Mouse (Mus musculus) brown adipose tissue, adult 24 weeks (tissue): ENCODE results near the gene Zswim7. TPM values are rescaled to one million over a fixed set of nuclear protein-coding genes. Genes with fewer than 3 reads are reported as not detected.
A peak's percentile ranks its signal among the peaks of the same experiment; 100 is the strongest.
"Not testable (repeated sequence)": the region's sequence is repeated elsewhere in the genome, so short reads cannot be mapped to it uniquely, and the experiment has no call there.

ENCODE experiments used
- H3K27ac ChIP-seq: fragments of 200-500 bp; replicated peaks from 2 replicates; pipeline ENCODE4 v1.5.1; 2012; ENCODE audit warnings: low read depth, mild to moderate bottlenecking, low read length
- H3K4me1 ChIP-seq: fragments of 200-500 bp; 2 replicates; pipeline ENCODE4 v1.6.1; 2012; ENCODE audit warnings: low read length, mixed read lengths; ENCODE audit not compliant: control insufficient read depth, insufficient read depth, insufficient read length
- H3K4me3 ChIP-seq: fragments of 200-500 bp; 2 replicates; pipeline ENCODE4 v1.5.1; 2012; ENCODE audit warnings: low read depth, mild to moderate bottlenecking, low read length, moderate library complexity; ENCODE audit not compliant: insufficient read depth
- polyA plus RNA-seq: library from polyadenylated mRNA; stranded (reverse); fragments of >200 nt; gene quantifications from 2 replicates; pipeline ENCODE4 v1.2.4, GENCODE M21; 2012; ENCODE audit not compliant: missing spikeins, insufficient read depth, insufficient read length

Zswim7 gene
- 37.5 TPM in 2 replicates for polyA plus RNA-seq

DNA sequence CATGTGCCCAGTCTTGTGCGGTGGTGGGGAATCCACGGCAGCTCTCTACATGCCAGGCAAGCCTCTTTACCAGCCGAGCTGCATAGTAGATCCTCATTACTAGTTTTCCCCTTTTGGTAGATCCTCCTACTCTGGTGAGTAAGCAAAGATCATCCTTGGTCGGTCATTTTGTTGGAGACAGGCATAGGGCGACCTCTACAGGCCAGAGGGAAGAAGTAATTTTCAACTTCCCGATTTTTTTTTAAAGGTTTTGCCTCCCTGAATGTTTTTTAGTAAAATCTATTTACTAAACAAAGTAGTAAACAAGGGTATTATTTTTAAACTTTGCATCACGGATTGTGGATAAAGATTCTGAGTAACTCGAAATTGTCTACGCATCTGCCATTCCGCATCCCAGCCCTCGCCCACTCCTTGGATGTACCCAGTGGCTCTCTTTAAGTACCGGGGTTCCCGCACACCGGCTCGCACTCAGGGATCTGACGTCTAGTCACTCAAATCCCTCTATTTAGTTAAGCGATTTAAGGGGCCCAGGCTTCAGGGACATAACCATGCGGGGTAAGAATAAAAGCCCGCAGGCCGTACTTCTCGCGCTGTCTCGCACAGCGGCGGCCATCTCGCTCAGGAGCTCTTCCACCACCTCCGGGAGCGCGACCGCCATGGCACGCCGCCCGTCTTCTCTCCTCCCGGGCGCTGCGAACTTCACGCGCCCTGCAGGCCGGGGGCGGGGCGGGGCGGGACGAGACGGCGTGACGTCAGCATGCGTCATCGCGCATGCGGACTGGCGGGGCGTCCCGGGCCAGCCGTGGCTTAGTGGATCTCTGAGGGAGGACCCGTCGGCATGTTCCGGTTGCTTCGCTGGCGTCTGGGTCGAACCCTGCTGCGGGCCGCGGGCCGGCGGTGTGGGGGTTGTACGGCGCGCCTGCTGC is at the start of gene Zswim7, which contains the start of gene Ttc19:
TSS of gene Zswim7 (minus strand) at position 701 of the 926 bp plus-strand sequence.
TSS of gene Ttc19 (plus strand) at position 799 of the 926 bp plus-strand sequence.
- H3K4me3 ChIP-seq = peak within 1 kb of the TSS; percentile 96
- H3K27ac ChIP-seq = peak within 1 kb of the TSS; percentile 82
- no peaks in the 10 kb centered on the region for H3K4me1 ChIP-seq

GRCm38 (mm10) chr11:62323659-62324058 is 42.5 kb upstream of the Zswim7 start:
- Histone ChIP-seq H3K27ac (no peak overlapping the region), H3K4me3 (no peak overlapping the region), H3K4me1 (no peaks in the 10 kb centered on the region)

- no peak overlapping the region for H3K27ac ChIP-seq
- H3K4me1 ChIP-seq = no peaks in the 10 kb centered on the region
- H3K4me3 ChIP-seq = no peak overlapping the region
Observed at GRCm38 (mm10) chr11:62320097-62320496, 38.9 kb upstream of the Zswim7 start.

GRCm38 (mm10) chr11:62317746-62318145 is 36.6 kb upstream of the Zswim7 start:
- no peak overlapping the region for H3K4me3 ChIP-seq
- H3K27ac ChIP-seq = no peak overlapping the region

GRCm38 (mm10) chr11:62314984-62315383 is 33.8 kb upstream of the Zswim7 start:
- Histone ChIP-seq H3K27ac (no peak overlapping the region), H3K4me3 (no peak overlapping the region), H3K4me1 (no peaks in the 10 kb centered on the region)

More at GRCm38 (mm10) chr11:62317746-62318145, 36.6 kb upstream of the Zswim7 start:
- H3K4me1 ChIP-seq = no peaks in the 10 kb centered on the region

DNA sequence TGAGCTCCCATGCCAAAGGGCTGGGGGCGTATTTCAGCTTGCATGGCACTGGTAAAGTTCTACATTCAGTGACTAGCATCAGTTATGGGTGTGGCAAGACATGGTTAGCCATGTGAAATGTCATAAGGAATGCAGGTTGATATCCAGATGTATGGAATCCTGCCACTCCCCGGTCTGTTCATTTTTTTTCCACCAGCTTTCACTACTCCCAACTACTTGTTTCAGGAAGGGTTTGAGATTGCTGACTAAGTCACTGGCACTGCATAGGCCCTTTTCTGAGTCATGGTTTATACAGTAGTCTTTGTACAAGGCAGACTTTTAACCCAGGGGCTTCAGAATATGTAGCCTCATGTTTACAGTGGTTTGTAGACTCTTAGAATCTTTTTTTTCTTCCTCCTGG is 28.1 kb upstream of the Zswim7 start:
- no peaks in the 10 kb centered on the region for H3K4me1 ChIP-seq
- H3K27ac ChIP-seq = no peak overlapping the region
- H3K4me3 ChIP-seq = no peak overlapping the region

- Histone ChIP-seq H3K4me1 (no peaks in the 10 kb centered on the region), H3K27ac (peak overlapping the region; percentile 67), H3K4me3 (no peak overlapping the region)
Observed at GRCm38 (mm10) chr11:62305866-62306265, 24.7 kb upstream of the Zswim7 start.

DNA sequence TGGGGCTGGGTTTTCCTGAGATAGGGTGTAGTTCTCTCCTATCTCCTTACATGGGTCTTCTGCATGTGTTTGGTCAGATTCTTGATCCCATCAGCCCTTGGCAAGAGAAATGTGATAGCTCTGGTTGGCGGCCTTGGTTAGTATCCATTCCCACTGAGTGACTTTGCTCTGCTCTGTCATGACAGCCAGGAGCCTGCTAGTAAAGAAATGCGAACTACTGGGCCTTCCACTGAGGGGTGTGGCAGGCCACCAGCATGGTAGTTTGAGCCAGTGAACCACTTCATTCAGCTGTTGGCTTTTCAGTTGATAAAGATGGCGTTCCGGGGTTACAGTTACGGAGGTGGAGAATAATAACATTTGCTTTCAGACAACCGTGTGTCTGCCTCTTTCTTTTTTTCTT is 17.7 kb upstream of the Zswim7 start:
- H3K4me1 ChIP-seq = no peaks in the 10 kb centered on the region
- H3K4me3 ChIP-seq = no peak overlapping the region
- no peak overlapping the region for H3K27ac ChIP-seq

- no peaks in the 10 kb centered on the region for H3K4me1 ChIP-seq
- H3K4me3 ChIP-seq = no peak overlapping the region
- no peak overlapping the region for H3K27ac ChIP-seq
Observed at GRCm38 (mm10) chr11:62294121-62294520, 12.9 kb upstream of the Zswim7 start.

DNA sequence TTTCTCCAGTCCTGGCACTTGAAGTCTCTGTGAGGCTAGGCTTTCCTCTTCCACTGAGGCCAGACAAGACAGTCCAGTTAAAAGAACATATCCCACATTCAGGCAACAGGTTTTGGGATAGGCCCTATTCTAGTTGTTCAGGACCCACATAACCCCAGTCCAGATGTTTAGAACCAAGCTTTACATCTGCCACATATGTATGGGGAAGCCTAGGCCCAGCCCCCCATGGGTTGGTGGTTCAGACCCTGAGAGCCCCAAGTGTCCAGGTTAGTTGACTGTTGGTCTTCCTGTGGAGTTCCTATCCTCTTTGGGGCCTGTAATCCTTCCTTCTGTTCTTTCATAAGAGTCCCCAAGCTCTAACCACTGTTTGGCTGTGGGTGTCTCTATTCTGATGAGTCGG is 6.5 kb upstream of the Zswim7 start:
- Histone ChIP-seq H3K4me1 (no peaks in the 10 kb centered on the region), H3K27ac (no peak overlapping the region)

GRCm38 (mm10) chr11:62285020-62285419 is 3.8 kb upstream of the Zswim7 start:
- H3K4me3 ChIP-seq = no peak overlapping the region
- H3K27ac ChIP-seq = no peak overlapping the region
- H3K4me1 ChIP-seq = no peaks in the 10 kb centered on the region

More for the DNA sequence above, 6.5 kb upstream of the Zswim7 start:
- H3K4me3 ChIP-seq = no peak overlapping the region

DNA sequence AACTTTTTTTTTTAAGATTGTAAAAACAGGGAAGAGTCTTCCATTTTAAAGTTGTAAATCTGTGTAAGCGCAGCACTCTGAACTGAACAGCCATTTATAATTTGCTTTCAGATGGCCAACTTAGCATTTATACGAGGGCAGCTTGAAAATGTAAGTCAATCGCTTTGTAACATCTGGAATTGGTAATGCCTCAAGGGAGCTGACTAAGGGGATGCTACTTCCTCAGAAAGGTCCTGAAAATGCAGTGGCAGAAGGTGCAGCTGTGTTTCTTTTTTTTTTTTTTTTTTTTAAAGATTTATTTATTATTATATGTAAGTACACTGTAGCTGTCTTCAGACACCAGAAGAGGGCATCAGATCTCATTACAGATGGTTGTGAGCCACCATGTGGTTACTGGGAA is 2.8 kb upstream of the Zswim7 start:
- H3K4me3 ChIP-seq, H3K27ac ChIP-seq, H3K4me1 ChIP-seq: not testable (repeated sequence)

- Histone ChIP-seq H3K27ac (peak overlapping the region; percentile 82), H3K4me1 (no peaks in the 10 kb centered on the region), H3K4me3 (peak overlapping the region; percentile 96)
Observed at GRCm38 (mm10) chr11:62281601-62281997, 424 bp upstream of the Zswim7 start.

GRCm38 (mm10) chr11:62278027-62278426 is 3.1 kb downstream of the Zswim7 start:
- H3K4me3 ChIP-seq = no peak overlapping the region
- no peaks in the 10 kb centered on the region for H3K4me1 ChIP-seq

DNA sequence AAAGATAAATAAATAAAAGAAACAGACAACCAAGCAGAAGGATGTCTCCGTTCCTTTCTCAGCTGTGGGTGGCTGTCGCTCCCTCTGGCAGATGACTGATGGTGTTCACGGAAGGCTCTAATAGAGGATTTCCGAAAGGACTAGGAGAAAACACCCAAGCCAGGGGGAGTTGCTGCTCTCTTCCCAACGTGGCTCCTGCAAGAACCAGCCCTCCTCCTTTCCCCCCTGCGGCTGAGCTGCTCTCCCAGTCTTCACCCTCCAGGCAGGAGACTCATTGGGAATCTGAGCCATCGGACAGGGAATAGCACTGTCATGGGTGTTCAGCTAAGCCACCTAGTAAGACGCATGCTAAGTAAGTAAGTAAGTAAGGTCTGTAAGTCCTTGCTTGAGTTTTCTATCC is 4.1 kb downstream of the Zswim7 start:
- Histone ChIP-seq H3K4me3 (no peak overlapping the region), H3K4me1 (no peaks in the 10 kb centered on the region), H3K27ac (no peak overlapping the region)

More at GRCm38 (mm10) chr11:62278027-62278426, 3.1 kb downstream of the Zswim7 start:
- no peak overlapping the region for H3K27ac ChIP-seq

- Histone ChIP-seq H3K4me1 (no peaks in the 10 kb centered on the region), H3K4me3 (no peak overlapping the region), H3K27ac (no peak overlapping the region)
Observed at GRCm38 (mm10) chr11:62270851-62271250, 10.3 kb downstream of the Zswim7 start.
